Mouse (Mus musculus) NIH3T3 (cell line): ENCODE results near the gene Prkaa2.
"Not testable (repeated sequence)": the region's sequence is repeated elsewhere in the genome, so short reads cannot be mapped to it uniquely, and the experiment has no call there.

ENCODE experiments used
- DNase-seq: peaks from one replicate; pipeline ENCODE4 v3.0.0-alpha.2; 2012; ENCODE audit warnings: low read depth

Gene Prkaa2

GRCm38 (mm10) chr4:105015496-105015895 lies 94.2 kb downstream of the Prkaa2 start:
- DNase-seq = peak; percentile 48

GRCm38 (mm10) chr4:105013718-105014117 lies 96.0 kb downstream of the Prkaa2 start:
- no peak for DNase-seq

GRCm38 (mm10) chr4:105007360-105008018 lies 102.2 kb downstream of the Prkaa2 start:
- no peak for DNase-seq

- not testable (repeated sequence) for DNase-seq
Measured at GRCm38 (mm10) chr4:105004649-105005048, 105.0 kb downstream of the Prkaa2 start.

GRCm38 (mm10) chr4:105004135-105004534 lies 105.6 kb downstream of the Prkaa2 start:
- DNase-seq = no peak

GRCm38 (mm10) chr4:105001736-105002135 lies 108.0 kb downstream of the Prkaa2 start:
- no peak for DNase-seq

GRCm38 (mm10) chr4:104999702-105000101 lies 110.0 kb downstream of the Prkaa2 start:
- peak; percentile 20 for DNase-seq

- DNase-seq = peak; percentile 34
Measured at GRCm38 (mm10) chr4:104993140-104993874, 116.4 kb downstream of the Prkaa2 start.

- no peak for DNase-seq
Measured at GRCm38 (mm10) chr4:104992271-104992670, 117.4 kb downstream of the Prkaa2 start.

GRCm38 (mm10) chr4:104990686-104991085 lies 119.0 kb downstream of the Prkaa2 start:
- peak; percentile 39 for DNase-seq

- DNase-seq = peak; percentile 43
Measured at GRCm38 (mm10) chr4:104990016-104990415, 119.7 kb downstream of the Prkaa2 start.

GRCm38 (mm10) chr4:104988709-104989108 lies 121.0 kb downstream of the Prkaa2 start:
- no peak for DNase-seq

GRCm38 (mm10) chr4:104988102-104988501 lies 121.6 kb downstream of the Prkaa2 start:
- peak; percentile 93 for DNase-seq

- DNase-seq = peak; percentile 51
Measured at GRCm38 (mm10) chr4:104987631-104988030, 122.1 kb downstream of the Prkaa2 start.

- no peak for DNase-seq
Measured at GRCm38 (mm10) chr4:104985960-104986632, 123.6 kb downstream of the Prkaa2 start.
